Mouse (Mus musculus) splenic B cell, adult 2 months (primary cell): ENCODE measurements at regions not wholly inside any gene's neighbourhood (a gene's known extent, or its start where the extent isn't known, plus 50 kb on each side); places are given as distances from the start of the nearest gene placed in this dataset.
"Not testable (repeated sequence)": the region's sequence is repeated elsewhere in the genome, so short reads cannot be mapped to it uniquely, and the experiment has no call there.

Source experiments
- DNase-seq: peaks from one replicate; pipeline ENCODE4 v3.0.0-alpha.2; 2011; ENCODE audit warnings: low read depth, low spot score
- H3K27me3 ChIP-seq: 2 replicates; pipeline ENCODE4 v1.6.1; 2012; ENCODE audit warnings: mild to moderate bottlenecking, low read length, moderate library complexity, mixed read lengths; ENCODE audit not compliant: control insufficient read depth, poor library complexity, insufficient read depth, severe bottlenecking
- H3K36me3 ChIP-seq: 2 replicates; pipeline ENCODE4 v1.6.1; 2012; ENCODE audit warnings: mild to moderate bottlenecking, low read length, moderate library complexity, mixed read lengths; ENCODE audit not compliant: control insufficient read depth, poor library complexity, insufficient read depth, severe bottlenecking

- no peak for DNase-seq
Measured at GRCm38 (mm10) chr16:30193294-30194261, 73.7 kb downstream of the Cpn2 start.

DNA sequence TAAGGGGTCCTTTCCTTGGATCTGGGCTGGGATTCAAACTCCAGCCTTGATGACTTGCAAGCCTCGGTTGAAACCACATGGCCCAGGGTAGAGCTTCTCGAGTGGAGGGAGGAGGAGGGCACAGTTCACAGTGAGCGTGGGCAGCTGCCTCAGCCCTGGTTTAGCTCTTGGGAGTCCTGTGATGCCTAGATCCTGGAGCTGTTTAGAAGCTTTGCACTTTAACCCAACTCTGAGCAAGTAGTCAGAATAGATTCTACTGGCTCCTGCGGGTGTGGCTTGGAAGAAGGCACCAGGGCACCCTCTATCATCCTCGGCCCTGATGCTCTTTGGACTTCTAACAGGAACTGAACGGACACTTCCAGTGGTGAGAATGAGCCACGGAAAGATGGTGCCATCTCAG is 72.5 kb downstream of the Cpn2 start:
- H3K36me3 ChIP-seq, result no peaks in the 10 kb centered on the region
- no peaks in the 10 kb centered on the region for H3K27me3 ChIP-seq
- DNase-seq, result no peak

More at GRCm38 (mm10) chr16:30193294-30194261, 73.7 kb downstream of the Cpn2 start:
- Histone ChIP-seq H3K27me3 (no peaks in the 10 kb centered on the region), H3K36me3 (no peaks in the 10 kb centered on the region)

GRCm38 (mm10) chr16:30195859-30196258 is 71.4 kb downstream of the Cpn2 start:
- H3K27me3 ChIP-seq, DNase-seq: not testable (repeated sequence)

DNA sequence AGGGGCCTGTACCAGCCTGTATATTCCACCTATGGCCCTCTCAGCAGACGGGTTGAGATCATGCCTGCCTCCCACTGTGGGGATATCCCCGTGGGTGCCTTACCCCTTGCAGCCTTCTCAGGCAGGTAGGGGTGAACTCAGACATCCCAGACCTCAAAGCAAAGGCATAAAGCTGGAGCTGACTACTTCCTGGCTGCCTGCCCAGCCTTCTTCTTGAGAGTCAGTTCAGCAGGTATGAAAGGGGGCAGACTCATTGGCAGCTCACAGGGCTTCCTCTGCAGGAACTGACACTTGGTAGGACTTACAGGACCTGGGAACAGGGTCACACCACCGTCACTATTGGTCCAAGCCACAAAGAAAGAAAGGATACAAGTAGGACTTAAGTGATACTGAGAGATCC is 69.9 kb downstream of the Cpn2 start:
- Histone ChIP-seq H3K36me3 (no peaks in the 10 kb centered on the region), H3K27me3 (no peaks in the 10 kb centered on the region)
- DNase-seq, result no peak

More at GRCm38 (mm10) chr16:30195859-30196258, 71.4 kb downstream of the Cpn2 start:
- H3K36me3 ChIP-seq, result not testable (repeated sequence)

DNA sequence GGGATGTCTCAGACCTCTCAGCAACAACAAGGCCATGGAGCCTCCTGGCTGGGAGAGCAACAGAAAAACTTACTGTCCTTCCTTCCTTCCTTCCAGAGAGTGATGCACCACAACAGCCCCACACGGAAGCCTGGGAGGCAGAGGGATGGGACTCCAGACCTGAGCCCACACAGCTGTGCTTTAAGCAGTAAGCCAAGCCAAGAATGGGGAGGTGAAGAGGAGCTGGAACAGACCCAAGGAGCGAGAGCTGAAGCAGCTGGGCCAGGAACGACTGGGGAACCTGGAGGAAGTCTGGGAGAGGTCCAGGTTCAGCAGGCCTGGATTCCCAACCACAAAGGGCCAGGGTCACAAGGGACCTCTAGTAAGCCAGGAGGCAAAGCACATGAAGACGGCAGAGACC is 67.5 kb downstream of the Cpn2 start:
- no peak for DNase-seq
- H3K27me3 ChIP-seq, result no peaks in the 10 kb centered on the region

GRCm38 (mm10) chr16:30204144-30204543 is 63.2 kb downstream of the Cpn2 start:
- DNase-seq, result no peak
- H3K27me3 ChIP-seq, result no peaks in the 10 kb centered on the region
- H3K36me3 ChIP-seq, result no peaks in the 10 kb centered on the region

More for the DNA sequence above, 67.5 kb downstream of the Cpn2 start:
- no peaks in the 10 kb centered on the region for H3K36me3 ChIP-seq

- no peak for DNase-seq
- Histone ChIP-seq H3K27me3 (no peaks in the 10 kb centered on the region), H3K36me3 (no peaks in the 10 kb centered on the region)
Measured at GRCm38 (mm10) chr16:30205314-30205815, 61.9 kb downstream of the Cpn2 start.

GRCm38 (mm10) chr16:30205816-30206356 is 61.4 kb downstream of the Cpn2 start:
- Histone ChIP-seq H3K27me3 (no peaks in the 10 kb centered on the region), H3K36me3 (no peaks in the 10 kb centered on the region)
- no peak for DNase-seq
